ENCODE assay signal across 12 mouse cellular contexts in the genomic region with DNA sequence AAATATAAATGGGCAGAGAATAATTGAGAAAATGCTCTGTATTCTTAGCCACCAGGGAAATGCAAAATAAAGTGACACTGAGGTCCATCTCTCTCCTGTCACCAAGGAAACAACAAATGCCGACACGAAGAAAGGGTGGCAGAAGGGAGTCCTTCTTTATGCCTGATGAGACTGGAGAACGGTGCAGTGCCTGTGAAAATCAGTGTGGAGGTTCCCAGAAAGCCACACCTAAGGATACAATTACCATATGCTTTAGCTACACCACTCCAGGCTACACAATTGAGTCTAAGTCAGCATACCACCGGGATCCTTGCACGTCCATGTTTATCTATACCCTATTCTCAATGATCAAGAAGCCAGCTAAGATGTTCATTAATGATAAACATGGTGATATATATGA. TPM values are rescaled to one million over a fixed set of nuclear protein-coding genes. Genes with fewer than 3 reads are reported as not detected.
A peak's percentile ranks its signal among the peaks of the same experiment; 100 is the strongest.
DNase-seq lines count a peak whose midpoint lies in the region; ATAC-seq lines count a peak whose summit lies in the region.
"Had no signal": no experiment of that assay in that cellular context is flagged by ENCODE, and none has a peak within 500 bp of the region (broad histone marks: within the 10 kb centered on the region; RNA-seq: fewer than 3 reads in every experiment).

No protein-coding gene starts in this region.

- peaks cover 24% of the 10 kb centered on the region for H3K4me1 ChIP-seq in kidney, embryonic 15.5 days
- peaks cover 18% of the 10 kb centered on the region for H3K4me1 ChIP-seq in brown adipose tissue, adult 24 weeks (ENCODE audit: control insufficient read depth, insufficient read depth, insufficient read length, low read length)
- H3K4me1 ChIP-seq in forebrain, embryonic 15.5 days = peaks cover 6% of the 10 kb centered on the region
- peaks cover 5% of the 10 kb centered on the region; the same call in 1 of the 2 replicates for H3K4me1 ChIP-seq in midbrain, embryonic 16.5 days (ENCODE audit: control insufficient read depth, insufficient read depth, low read length)

- H3K9me3 ChIP-seq in kidney, embryonic 15.5 days (replicated peaks) = no peaks in the 10 kb centered on the region
- no peaks in the 10 kb centered on the region for H3K9me3 ChIP-seq in forebrain, embryonic 15.5 days
- H3K9me3 ChIP-seq in midbrain, embryonic 16.5 days (replicated peaks; ENCODE audit: control insufficient read depth, low read length, poor library complexity, severe bottlenecking) = no peaks in the 10 kb centered on the region
- H3K9me3 ChIP-seq: intestine, embryonic 15.5 days; limb, embryonic 13.5 days had no signal

- no peak overlapping the region for H3K4me3 ChIP-seq in kidney, embryonic 15.5 days (replicated peaks)
- no peak overlapping the region for H3K4me3 ChIP-seq in brown adipose tissue, adult 24 weeks (ENCODE audit: insufficient read depth, low read depth, low read length)
- H3K4me3 ChIP-seq in forebrain, embryonic 15.5 days = no peak overlapping the region; the same call in 1 of the 2 replicates
- H3K4me3 ChIP-seq in midbrain, embryonic 16.5 days (ENCODE audit: low read depth, low read length) = peak overlapping the region; percentile 32; the same call in 1 of the 2 replicates
- H3K4me3 ChIP-seq: intestine, embryonic 15.5 days; limb, embryonic 13.5 days had no signal

- no peak overlapping the region for H3K9ac ChIP-seq in kidney, embryonic 15.5 days
- H3K9ac ChIP-seq in forebrain, embryonic 15.5 days (replicated peaks) = peak overlapping the region; percentile 46
- H3K9ac ChIP-seq in midbrain, embryonic 16.5 days (ENCODE audit: low read depth, low read length) = peak overlapping the region; percentile 70
- H3K9ac ChIP-seq: intestine, embryonic 15.5 days; limb, embryonic 13.5 days had no signal

- H3K27me3 ChIP-seq in kidney, embryonic 15.5 days = no peaks in the 10 kb centered on the region
- no peaks in the 10 kb centered on the region for H3K27me3 ChIP-seq in forebrain, embryonic 15.5 days
- H3K27me3 ChIP-seq in midbrain, embryonic 16.5 days (ENCODE audit: control insufficient read depth, insufficient read depth, low read depth, low read length) = no peaks in the 10 kb centered on the region
- H3K27me3 ChIP-seq: intestine, embryonic 15.5 days; limb, embryonic 13.5 days had no signal

- peak overlapping the region; percentile 32; the same call in 1 of the 2 replicates for H3K4me2 ChIP-seq in kidney, embryonic 15.5 days
- H3K4me2 ChIP-seq in forebrain, embryonic 15.5 days (replicated peaks) = peak overlapping the region; percentile 40
- H3K4me2 ChIP-seq in midbrain, embryonic 16.5 days (ENCODE audit: low read length) = peak overlapping the region; percentile 57

- ATAC-seq in kidney, embryonic 15.5 days (replicated peaks; ENCODE audit: low FRiP score) = no peak
- ATAC-seq in forebrain, embryonic 15.5 days (replicated peaks) = peak; percentile 7; the same call in 1 of the 2 replicates
- peak; percentile 39 for ATAC-seq in midbrain, embryonic 16.5 days
- ATAC-seq: intestine, embryonic 15.5 days had no signal

- WGBS in kidney, embryonic 15.5 days = 74% methylated on average over 5 of the region's 5 CpGs
- WGBS in forebrain, embryonic 15.5 days = 58% methylated on average over 5 of the region's 5 CpGs
- 26% methylated on average over 5 of the region's 5 CpGs for WGBS in midbrain, embryonic 16.5 days

- peak overlapping the region; percentile 45 for H3K27ac ChIP-seq in kidney, embryonic 15.5 days
- peak overlapping the region; percentile 87 for H3K27ac ChIP-seq in brown adipose tissue, adult 24 weeks (replicated peaks; ENCODE audit: low read depth, low read length)
- peak overlapping the region; percentile 74 for H3K27ac ChIP-seq in forebrain, embryonic 15.5 days (replicated peaks)
- H3K27ac ChIP-seq in midbrain, embryonic 16.5 days (ENCODE audit: low read length) = peak overlapping the region; percentile 87
- H3K27ac ChIP-seq: intestine, embryonic 15.5 days; limb, embryonic 13.5 days had no signal

- H3K36me3 ChIP-seq in kidney, embryonic 15.5 days = no peaks in the 10 kb centered on the region
- no peaks in the 10 kb centered on the region for H3K36me3 ChIP-seq in forebrain, embryonic 15.5 days
- H3K36me3 ChIP-seq in midbrain, embryonic 16.5 days (ENCODE audit: control insufficient read depth, insufficient read depth, low read length) = no peaks in the 10 kb centered on the region
- H3K36me3 ChIP-seq: intestine, embryonic 15.5 days; limb, embryonic 13.5 days had no signal

- no peak for DNase-seq in kidney, adult 11 months
- DNase-seq in embryo, embryonic 10 days (ENCODE audit: low spot score) = no peak
- no peak for DNase-seq in thymus, postnatal 25 days
- DNase-seq: right cerebral cortex, adult 18-20 months had no signal

RNA-seq across cellular contexts. Expression of gene Ctla4, which starts 25.4 kb away (rescaled TPM):
- not detected in 2 replicates for polyA plus RNA-seq in kidney, embryonic 15.5 days (2015; fragmentation: Nextera tagmentation; extraction: Ambion mirVana)
- not detected in 2 replicates for polyA plus RNA-seq in brown adipose tissue, adult 24 weeks (2012; ENCODE audit: insufficient read depth, insufficient read length, missing spikeins)
- polyA plus RNA-seq in forebrain, embryonic 15.5 days (2015; fragmentation: Nextera tagmentation; extraction: Ambion mirVana) = not detected in 2 replicates
- not detected in 2 replicates for polyA plus RNA-seq in midbrain, embryonic 16.5 days (2015; fragmentation: Nextera tagmentation; extraction: Ambion mirVana)
- polyA plus RNA-seq: intestine, embryonic 15.5 days; lung, postnatal 0 days; stomach, embryonic 16.5 days had no signal
